In genomic region chr12:87325452-87325851, GRCm38 (mm10) we compare ENCODE assay signal across 20 mouse cellular contexts. TPM values are rescaled to one million over a fixed set of nuclear protein-coding genes. Genes with fewer than 3 reads are reported as not detected.
"Had no signal": no experiment of that assay in that cellular context is flagged by ENCODE, and none has a peak within 500 bp of the region (broad histone marks: within the 10 kb centered on the region; RNA-seq: fewer than 3 reads in every experiment).

No protein-coding gene starts in this region.

- H3K9me3 ChIP-seq: megakaryocyte, embryonic 14.5 days; midbrain, embryonic 13.5 days; midbrain, embryonic 15.5 days; neural tube, embryonic 13.5 days; neural tube, embryonic 15.5 days had no signal

- H3K4me1 ChIP-seq: neural tube, embryonic 13.5 days had no signal

- H3K27me3 ChIP-seq: megakaryocyte, embryonic 14.5 days; midbrain, embryonic 15.5 days; neural tube, embryonic 13.5 days; neural tube, embryonic 15.5 days had no signal

- DNase-seq: lung, adult 18-20 months; lung, embryonic 14.5 days; lung, postnatal 10 days; lung, postnatal 36 days; right cerebral cortex, adult 18-20 months; right cerebral cortex, postnatal 25 days; right cerebral cortex, postnatal 4 days; spleen, adult 18-20 months; thymus, adult 2 months; thymus, postnatal 25 days; thymus, postnatal 4 days had no signal

- H3K9ac ChIP-seq: liver, embryonic 14.5 days; lung, embryonic 14.5 days; midbrain, embryonic 13.5 days; midbrain, embryonic 15.5 days; neural tube, embryonic 13.5 days; neural tube, embryonic 15.5 days had no signal

- H3K4me2 ChIP-seq: lung, embryonic 14.5 days; midbrain, embryonic 11.5 days; midbrain, embryonic 13.5 days; midbrain, embryonic 15.5 days; neural tube, embryonic 13.5 days; neural tube, embryonic 15.5 days had no signal

- ATAC-seq: midbrain, embryonic 13.5 days; midbrain, embryonic 15.5 days had no signal

- H3K36me3 ChIP-seq: midbrain, embryonic 13.5 days; midbrain, embryonic 15.5 days had no signal

- H3K4me3 ChIP-seq: megakaryocyte, embryonic 14.5 days; midbrain, embryonic 13.5 days; midbrain, embryonic 15.5 days; myocyte; neural tube, embryonic 13.5 days; neural tube, embryonic 15.5 days had no signal

- H3K27ac ChIP-seq: liver, embryonic 14.5 days; macrophage; midbrain, embryonic 13.5 days; midbrain, embryonic 15.5 days; neural tube, embryonic 13.5 days; neural tube, embryonic 15.5 days had no signal

RNA-seq across cellular contexts. Expression of gene Ism2, which starts 25.9 kb away (rescaled TPM):
- polyA plus RNA-seq: macrophage had no signal
